Mouse (Mus musculus): ENCODE results near the gene Mad1l1.
A peak's percentile ranks its signal among the peaks of the same experiment; 100 is the strongest.
"Not testable (repeated sequence)": the region's sequence is repeated elsewhere in the genome, so short reads cannot be mapped to it uniquely, and the experiment has no call there.

Gene Mad1l1

GRCm38 (mm10) chr5:140321042-140321755 is at the start of gene Mad1l1, which contains the start of gene Nudt1:
Gene Mad1l1, minus strand, starts transcription at chr5:140321552.
Gene Nudt1, plus strand, starts transcription at chr5:140321656.
- peak; percentile 92 for DNase-seq

- no peak for DNase-seq
Measured at GRCm38 (mm10) chr5:140370446-140371254, 49.3 kb upstream of the Mad1l1 start.

- no peak for DNase-seq
Measured at GRCm38 (mm10) chr5:140369466-140369865, 48.1 kb upstream of the Mad1l1 start.

- DNase-seq, result no peak
Measured at GRCm38 (mm10) chr5:140368926-140369325, 47.6 kb upstream of the Mad1l1 start.

GRCm38 (mm10) chr5:140368126-140368525 is 46.8 kb upstream of the Mad1l1 start:
- not testable (repeated sequence) for DNase-seq

- DNase-seq, result no peak
Measured at GRCm38 (mm10) chr5:140364415-140364814, 43.1 kb upstream of the Mad1l1 start.

- no peak for DNase-seq
Measured at GRCm38 (mm10) chr5:140359930-140360674, 38.8 kb upstream of the Mad1l1 start.

GRCm38 (mm10) chr5:140357466-140357865 is 36.1 kb upstream of the Mad1l1 start:
- DNase-seq, result no peak

- DNase-seq, result no peak
Measured at GRCm38 (mm10) chr5:140355934-140356333, 34.6 kb upstream of the Mad1l1 start.

- DNase-seq, result no peak
Measured at GRCm38 (mm10) chr5:140352352-140352751, 31.0 kb upstream of the Mad1l1 start.

GRCm38 (mm10) chr5:140350731-140351497 is 29.6 kb upstream of the Mad1l1 start:
- no peak for DNase-seq

GRCm38 (mm10) chr5:140349882-140350281 is 28.5 kb upstream of the Mad1l1 start:
- no peak for DNase-seq

GRCm38 (mm10) chr5:140346050-140346449 is 24.7 kb upstream of the Mad1l1 start:
- no peak for DNase-seq

GRCm38 (mm10) chr5:140345244-140345643 is 23.9 kb upstream of the Mad1l1 start:
- no peak for DNase-seq

- DNase-seq, result no peak
Measured at GRCm38 (mm10) chr5:140342880-140343279, 21.5 kb upstream of the Mad1l1 start.

- DNase-seq, result no peak
Measured at GRCm38 (mm10) chr5:140339836-140340235, 18.5 kb upstream of the Mad1l1 start.

- no peak for DNase-seq
Measured at GRCm38 (mm10) chr5:140338779-140339178, 17.4 kb upstream of the Mad1l1 start.

GRCm38 (mm10) chr5:140336680-140337079 is 15.3 kb upstream of the Mad1l1 start:
- no peak for DNase-seq

GRCm38 (mm10) chr5:140333631-140334030 is 12.3 kb upstream of the Mad1l1 start:
- no peak for DNase-seq

- DNase-seq, result no peak
Measured at GRCm38 (mm10) chr5:140332519-140332918, 11.2 kb upstream of the Mad1l1 start.

- DNase-seq, result peak; percentile 77
Measured at GRCm38 (mm10) chr5:140331615-140332512, 10.5 kb upstream of the Mad1l1 start, which contains the start of gene Mrm2. Gene Mrm2, minus strand, starts transcription at chr5:140331898.
